Mouse (Mus musculus) splenic B cell, adult 2 months (primary cell): ENCODE measurements around the gene Ramp2.
A peak's percentile ranks its signal among the peaks of the same experiment; 100 is the strongest.

Experiments
- DNase-seq: peaks from one replicate; pipeline ENCODE4 v3.0.0-alpha.2; 2011; ENCODE audit warnings: low read depth, low spot score
- H3K27me3 ChIP-seq: 2 replicates; pipeline ENCODE4 v1.6.1; 2012; ENCODE audit warnings: mild to moderate bottlenecking, low read length, moderate library complexity, mixed read lengths; ENCODE audit not compliant: control insufficient read depth, poor library complexity, insufficient read depth, severe bottlenecking
- H3K36me3 ChIP-seq: 2 replicates; pipeline ENCODE4 v1.6.1; 2012; ENCODE audit warnings: mild to moderate bottlenecking, low read length, moderate library complexity, mixed read lengths; ENCODE audit not compliant: control insufficient read depth, poor library complexity, insufficient read depth, severe bottlenecking

The Ramp2 gene

DNA sequence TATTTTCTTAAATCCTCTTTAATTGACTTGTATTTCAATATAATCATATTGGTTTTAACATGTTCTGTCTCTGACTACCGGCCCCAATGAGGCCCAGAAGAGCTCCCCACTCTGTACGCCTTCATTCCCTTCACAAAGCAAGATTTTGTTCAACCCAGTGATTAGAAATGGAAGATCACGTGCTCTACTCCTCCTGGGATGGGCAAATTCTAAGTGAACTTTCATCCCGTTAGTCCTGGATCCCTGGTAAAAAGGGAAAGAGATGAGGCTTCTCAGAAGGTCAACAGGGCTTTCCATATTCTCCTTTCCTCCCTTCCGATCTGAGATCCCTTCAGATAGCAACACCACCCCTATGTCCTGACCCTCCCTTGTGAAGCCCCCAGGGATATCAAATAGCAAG, 15.3 kb upstream of the Ramp2 start:
- no peak for DNase-seq
- no peaks in the 10 kb centered on the region for H3K36me3 ChIP-seq
- H3K27me3 ChIP-seq = no peaks in the 10 kb centered on the region

- no peak for DNase-seq
- no peaks in the 10 kb centered on the region for H3K36me3 ChIP-seq
- no peaks in the 10 kb centered on the region for H3K27me3 ChIP-seq
Observed at GRCm38 (mm10) chr11:101230991-101231871, 14.6 kb upstream of the Ramp2 start.

- H3K27me3 ChIP-seq = no peaks in the 10 kb centered on the region
- H3K36me3 ChIP-seq = no peaks in the 10 kb centered on the region
- DNase-seq = no peak
Observed at GRCm38 (mm10) chr11:101232010-101232839, 13.6 kb upstream of the Ramp2 start.

- Histone ChIP-seq H3K27me3 (no peaks in the 10 kb centered on the region), H3K36me3 (no peaks in the 10 kb centered on the region)
- DNase-seq = no peak
Observed at GRCm38 (mm10) chr11:101233240-101233639, 12.6 kb upstream of the Ramp2 start.

DNA sequence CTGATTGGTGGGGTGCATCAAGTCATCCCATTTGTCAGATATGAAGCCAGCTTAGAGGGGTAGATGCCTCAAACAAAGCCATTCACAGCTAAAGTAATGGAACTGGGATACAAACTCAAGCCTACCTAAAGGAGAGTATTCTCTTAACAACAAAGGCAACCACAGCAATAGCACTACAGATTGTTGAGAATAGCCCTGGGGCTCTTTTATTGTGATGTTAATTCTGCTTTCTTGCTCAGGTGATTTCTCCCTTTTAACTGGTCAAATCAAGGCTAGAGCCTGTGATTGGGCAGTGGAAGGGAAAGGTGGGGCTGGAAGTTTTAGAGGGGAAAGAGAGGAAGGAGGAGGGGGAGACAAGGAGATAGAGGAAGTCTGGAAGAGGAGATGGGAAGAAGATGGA, 11.7 kb upstream of the Ramp2 start:
- DNase-seq = no peak
- no peaks in the 10 kb centered on the region for H3K27me3 ChIP-seq
- no peaks in the 10 kb centered on the region for H3K36me3 ChIP-seq

GRCm38 (mm10) chr11:101235429-101235828, 10.4 kb upstream of the Ramp2 start:
- no peak for DNase-seq
- Histone ChIP-seq H3K27me3 (no peaks in the 10 kb centered on the region), H3K36me3 (no peaks in the 10 kb centered on the region)

GRCm38 (mm10) chr11:101236782-101237181, 9.0 kb upstream of the Ramp2 start:
- H3K27me3 ChIP-seq = no peaks in the 10 kb centered on the region
- H3K36me3 ChIP-seq = no peaks in the 10 kb centered on the region
- DNase-seq = no peak

GRCm38 (mm10) chr11:101238071-101238647, 7.7 kb upstream of the Ramp2 start:
- no peak for DNase-seq
- Histone ChIP-seq H3K27me3 (no peaks in the 10 kb centered on the region), H3K36me3 (no peaks in the 10 kb centered on the region)

DNA sequence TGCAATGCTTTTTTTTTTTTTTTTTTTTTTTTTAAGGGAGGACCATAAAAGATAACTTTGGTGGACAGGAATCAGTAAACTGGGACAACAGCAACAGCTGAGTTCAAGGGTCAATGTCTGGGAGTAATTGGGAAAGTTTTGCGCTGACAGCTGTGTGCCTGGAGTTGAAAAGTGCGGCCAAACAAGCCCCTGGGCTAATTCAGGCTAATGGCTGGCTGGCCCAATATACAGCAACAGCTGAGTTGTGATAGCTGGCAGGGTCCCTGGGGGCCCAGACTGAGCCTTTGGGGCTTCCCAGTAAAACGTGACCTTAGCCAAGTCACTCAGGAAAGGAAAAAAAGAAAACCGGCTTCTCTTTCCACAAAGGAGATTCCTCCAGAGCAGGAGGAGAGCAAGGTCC, 757 bp upstream of the Ramp2 start:
- DNase-seq = no peak
- Histone ChIP-seq H3K27me3 (peaks cover 2% of the 10 kb centered on the region; the same call in 1 of the 2 replicates), H3K36me3 (no peaks in the 10 kb centered on the region)

- Histone ChIP-seq H3K27me3 (peaks cover 2% of the 10 kb centered on the region; the same call in 1 of the 2 replicates), H3K36me3 (no peaks in the 10 kb centered on the region)
- DNase-seq = no peak
Observed at GRCm38 (mm10) chr11:101246702-101247012, 829 bp downstream of the Ramp2 start.

- no peaks in the 10 kb centered on the region for H3K36me3 ChIP-seq
- peaks cover 2% of the 10 kb centered on the region; the same call in 1 of the 2 replicates for H3K27me3 ChIP-seq
- DNase-seq = no peak
Observed at GRCm38 (mm10) chr11:101247521-101248030, 1.7 kb downstream of the Ramp2 start.

DNA sequence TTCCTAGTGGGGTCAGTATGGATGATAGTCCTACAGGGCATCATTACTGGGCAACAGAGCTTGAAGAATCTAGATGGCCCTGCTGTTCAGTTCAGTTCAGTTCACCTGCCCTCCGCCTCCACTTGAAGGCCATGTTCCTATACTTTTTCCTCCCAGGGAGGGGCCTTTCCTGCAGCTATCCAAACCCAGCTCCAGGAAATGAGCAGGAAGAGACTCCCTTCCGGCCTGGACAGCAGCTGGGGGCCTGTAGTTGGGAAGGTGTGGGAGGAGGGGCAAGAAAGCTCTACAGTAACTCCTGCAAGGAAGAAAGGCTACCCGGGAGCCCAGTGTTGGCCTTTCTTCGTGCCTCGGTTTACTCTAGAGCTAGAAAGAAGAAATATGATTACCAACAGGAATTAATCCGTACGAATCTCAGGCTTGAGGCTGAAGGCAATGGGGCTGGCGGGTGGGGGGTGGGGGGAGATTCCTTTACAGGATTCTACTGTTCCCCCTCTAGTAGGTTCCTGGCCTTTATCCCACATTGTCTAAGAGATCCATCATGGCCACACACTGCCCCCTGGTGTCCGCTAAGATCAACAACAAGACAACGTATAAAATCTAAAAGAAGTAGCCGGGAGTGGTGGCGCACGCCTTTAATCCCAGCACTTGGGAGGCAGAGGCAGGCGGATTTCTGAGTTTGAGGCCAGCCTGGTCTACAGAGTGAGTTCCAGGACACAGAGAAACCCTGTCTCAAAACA, 2.6 kb downstream of the Ramp2 start:
- DNase-seq = peak; percentile 84
- Histone ChIP-seq H3K27me3 (peaks cover 2% of the 10 kb centered on the region; the same call in 1 of the 2 replicates), H3K36me3 (no peaks in the 10 kb centered on the region)

- H3K27me3 ChIP-seq = peaks cover under 1% of the 10 kb centered on the region; the same call in 1 of the 2 replicates
- no peaks in the 10 kb centered on the region for H3K36me3 ChIP-seq
- no peak for DNase-seq
Observed at GRCm38 (mm10) chr11:101251031-101251430, 5.2 kb downstream of the Ramp2 start.

- Histone ChIP-seq H3K36me3 (no peaks in the 10 kb centered on the region; the same call in 1 of the 2 replicates), H3K27me3 (no peaks in the 10 kb centered on the region)
- no peak for DNase-seq
Observed at GRCm38 (mm10) chr11:101252941-101253340, 7.1 kb downstream of the Ramp2 start.
